Mouse (Mus musculus) bone marrow macrophage, adult 2 months (primary cell): ENCODE data around the gene Plekha4.

ENCODE experiments used
- CTCF ChIP-seq: IDR thresholded peaks from 2 replicates; pipeline ENCODE4 v1.5.1; 2012; ENCODE audit warnings: low read depth, mild to moderate bottlenecking, low read length, moderate library complexity
- POLR2A ChIP-seq: IDR thresholded peaks from 2 replicates; pipeline ENCODE4 v1.6.1; 2012; ENCODE audit warnings: mild to moderate bottlenecking, low read depth, low read length, borderline replicate concordance

DNA sequence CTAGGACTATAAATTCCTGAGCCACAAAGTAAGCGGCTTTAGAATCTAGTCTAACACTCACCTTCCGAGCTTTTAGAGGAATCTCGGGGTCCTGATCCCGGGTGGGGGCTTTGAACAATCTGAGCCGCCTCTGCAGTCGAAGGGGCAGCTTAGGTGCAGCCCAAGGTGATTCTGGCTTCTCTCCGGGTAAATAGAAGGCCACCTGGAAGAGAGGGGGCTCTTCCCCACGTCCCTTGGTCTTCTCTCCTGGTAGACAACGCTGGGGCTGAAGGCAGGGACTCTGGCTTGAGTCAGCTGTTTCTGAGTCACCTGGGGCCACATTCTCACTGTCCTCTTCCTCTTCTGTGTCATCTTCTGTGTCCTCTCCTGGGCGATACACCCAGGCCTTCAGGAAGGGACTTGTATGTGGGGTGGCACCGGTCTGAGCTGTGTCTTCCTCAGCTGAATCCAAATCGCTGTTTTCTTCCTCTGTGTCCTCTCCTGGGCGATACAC, 2.4 kb upstream of the Plekha4 start:
- no peak for TF ChIP-seq CTCF
- TF ChIP-seq POLR2A = no peak
